Mouse (Mus musculus): ENCODE results near the gene Bicdl2. TPM values are rescaled to one million over a fixed set of nuclear protein-coding genes. Genes with fewer than 3 reads are reported as not detected.
A peak's percentile ranks its signal among the peaks of the same experiment; 100 is the strongest.

The Bicdl2 gene
- polyA plus RNA-seq, 1 experiment from 2014 or later, result 0.15 TPM

GRCm38 (mm10) chr17:23694491-23694890 is 34.2 kb downstream of the Bicdl2 start:
- WGBS, result 75% methylated on average over 1 of the region's 1 CpGs
- ATAC-seq (ENCODE audit: insufficient number of reproducible peaks, insufficient read depth, low FRiP score, low read depth), result no peak
- H3K27me3 ChIP-seq (ENCODE audit: control insufficient read depth, insufficient read depth, low read length), result peaks cover 31% of the 10 kb centered on the region

GRCm38 (mm10) chr17:23695801-23696200 is 35.5 kb downstream of the Bicdl2 start:
- no peak overlapping the region for H3K9ac ChIP-seq (ENCODE audit: low read length)
- ATAC-seq (ENCODE audit: insufficient number of reproducible peaks, insufficient read depth, low FRiP score, low read depth), result no peak
- H3K4me2 ChIP-seq (ENCODE audit: low read length), result no peak overlapping the region
- no peaks in the 10 kb centered on the region for H3K36me3 ChIP-seq (ENCODE audit: control insufficient read depth, insufficient read depth, low read length)
- WGBS, result 21% methylated on average over 3 of the region's 3 CpGs
- no peaks in the 10 kb centered on the region for H3K9me3 ChIP-seq (ENCODE audit: control insufficient read depth, low read length)
- H3K27me3 ChIP-seq (ENCODE audit: control insufficient read depth, insufficient read depth, low read length), result peaks cover 34% of the 10 kb centered on the region
- no peak overlapping the region for H3K4me3 ChIP-seq (ENCODE audit: control insufficient read depth in 1 of 2, insufficient read depth in 1 of 2, low read depth in 1 of 2, low read length in 2 of 2)
- H3K27ac ChIP-seq (replicated peaks in 1 of 2; ENCODE audit: control insufficient read depth in 1 of 2, insufficient read depth in 1 of 2, low read depth in 2 of 2, low read length in 2 of 2), result no peak overlapping the region
- peaks cover 2 to 6% of the 10 kb centered on the region in 2 experiments; a peak in 2 of 4 replicates for H3K4me1 ChIP-seq (ENCODE audit: control insufficient read depth in 2 of 2, insufficient read depth in 2 of 2, low read length in 2 of 2)

More at GRCm38 (mm10) chr17:23694491-23694890, 34.2 kb downstream of the Bicdl2 start:
- H3K4me2 ChIP-seq (ENCODE audit: low read length), result no peak overlapping the region
- no peaks in the 10 kb centered on the region for H3K9me3 ChIP-seq (ENCODE audit: control insufficient read depth, low read length)
- no peak overlapping the region for H3K27ac ChIP-seq (replicated peaks in 1 of 2; ENCODE audit: control insufficient read depth in 1 of 2, insufficient read depth in 1 of 2, low read depth in 2 of 2, low read length in 2 of 2)
- H3K4me1 ChIP-seq (ENCODE audit: control insufficient read depth in 2 of 2, insufficient read depth in 2 of 2, low read length in 2 of 2), result peaks cover 2 to 6% of the 10 kb centered on the region in 2 experiments; a peak in 2 of 4 replicates
- no peaks in the 10 kb centered on the region for H3K36me3 ChIP-seq (ENCODE audit: control insufficient read depth, insufficient read depth, low read length)
- no peak overlapping the region for H3K9ac ChIP-seq (ENCODE audit: low read length)
- H3K4me3 ChIP-seq (ENCODE audit: control insufficient read depth in 1 of 2, insufficient read depth in 1 of 2, low read depth in 1 of 2, low read length in 2 of 2), result no peak overlapping the region

GRCm38 (mm10) chr17:23699131-23700077 is 39.1 kb downstream of the Bicdl2 start:
- Histone ChIP-seq H3K36me3 (ENCODE audit: control insufficient read depth, insufficient read depth, low read length) (no peaks in the 10 kb centered on the region), H3K9me3 (ENCODE audit: control insufficient read depth, low read length) (no peaks in the 10 kb centered on the region), H3K9ac (ENCODE audit: low read length) (peak overlapping the region; percentile 70), H3K27me3 (ENCODE audit: control insufficient read depth, insufficient read depth, low read length) (peaks cover 37% of the 10 kb centered on the region), H3K27ac (replicated peaks in 1 of 2; ENCODE audit: control insufficient read depth in 1 of 2, insufficient read depth in 1 of 2, low read depth in 2 of 2, low read length in 2 of 2) (no peak overlapping the region), H3K4me3 (ENCODE audit: control insufficient read depth in 1 of 2, insufficient read depth in 1 of 2, low read depth in 1 of 2, low read length in 2 of 2) (peak overlapping the region; percentile 60 to 67), H3K4me2 (ENCODE audit: low read length) (peak overlapping the region; percentile 100), H3K4me1 (ENCODE audit: control insufficient read depth in 2 of 2, insufficient read depth in 2 of 2, low read length in 2 of 2) (peaks cover 2 to 6% of the 10 kb centered on the region in 2 experiments; a peak in 2 of 4 replicates)
- WGBS, result under 1% methylated on average over 71 of the region's 101 CpGs
- peak; percentile 42; the same call in 1 of the 2 replicates for ATAC-seq (ENCODE audit: insufficient number of reproducible peaks, insufficient read depth, low FRiP score, low read depth)

- Histone ChIP-seq H3K4me2 (ENCODE audit: low read length) (peak overlapping the region; percentile 100), H3K27me3 (ENCODE audit: control insufficient read depth, insufficient read depth, low read length) (peaks cover 39% of the 10 kb centered on the region), H3K27ac (replicated peaks in 1 of 2; ENCODE audit: control insufficient read depth in 1 of 2, insufficient read depth in 1 of 2, low read depth in 2 of 2, low read length in 2 of 2) (no peak overlapping the region)
These were observed 39.8 kb downstream of the Bicdl2 start for GRCm38 (mm10) chr17:23700079-23700478.

GRCm38 (mm10) chr17:23703301-23703700 is 43.0 kb downstream of the Bicdl2 start:
- 73% methylated on average over 9 of the region's 9 CpGs for WGBS
- peaks cover 36% of the 10 kb centered on the region for H3K27me3 ChIP-seq (ENCODE audit: control insufficient read depth, insufficient read depth, low read length)
- ATAC-seq (ENCODE audit: insufficient number of reproducible peaks, insufficient read depth, low FRiP score, low read depth), result no peak

More at GRCm38 (mm10) chr17:23700079-23700478, 39.8 kb downstream of the Bicdl2 start:
- 2% methylated on average over 26 of the region's 28 CpGs for WGBS
- H3K36me3 ChIP-seq (ENCODE audit: control insufficient read depth, insufficient read depth, low read length), result no peaks in the 10 kb centered on the region
- no peaks in the 10 kb centered on the region for H3K9me3 ChIP-seq (ENCODE audit: control insufficient read depth, low read length)
- ATAC-seq (ENCODE audit: insufficient number of reproducible peaks, insufficient read depth, low FRiP score, low read depth), result peak; percentile 93
- peaks cover 2 to 6% of the 10 kb centered on the region in 2 experiments; a peak in 2 of 4 replicates for H3K4me1 ChIP-seq (ENCODE audit: control insufficient read depth in 2 of 2, insufficient read depth in 2 of 2, low read length in 2 of 2)
- peak overlapping the region; percentile 60 to 67 for H3K4me3 ChIP-seq (ENCODE audit: control insufficient read depth in 1 of 2, insufficient read depth in 1 of 2, low read depth in 1 of 2, low read length in 2 of 2)
- peak overlapping the region; percentile 70 for H3K9ac ChIP-seq (ENCODE audit: low read length)

GRCm38 (mm10) chr17:23704741-23705140 is 44.4 kb downstream of the Bicdl2 start:
- H3K27ac ChIP-seq (replicated peaks in 1 of 2; ENCODE audit: control insufficient read depth in 1 of 2, insufficient read depth in 1 of 2, low read depth in 2 of 2, low read length in 2 of 2), result no peak overlapping the region
- no peak overlapping the region for H3K4me3 ChIP-seq (ENCODE audit: control insufficient read depth in 1 of 2, insufficient read depth in 1 of 2, low read depth in 1 of 2, low read length in 2 of 2)
- no peak overlapping the region for H3K9ac ChIP-seq (ENCODE audit: low read length)
- no peak overlapping the region for H3K4me2 ChIP-seq (ENCODE audit: low read length)
- H3K36me3 ChIP-seq (ENCODE audit: control insufficient read depth, insufficient read depth, low read length), result no peaks in the 10 kb centered on the region
- WGBS, result 59% methylated on average over 7 of the region's 7 CpGs
- H3K9me3 ChIP-seq (ENCODE audit: control insufficient read depth, low read length), result no peaks in the 10 kb centered on the region
- H3K4me1 ChIP-seq (ENCODE audit: control insufficient read depth in 2 of 2, insufficient read depth in 2 of 2, low read length in 2 of 2), result no peaks in the 10 kb centered on the region; a peak in 1 of 4 replicates
- no peak for ATAC-seq (ENCODE audit: insufficient number of reproducible peaks, insufficient read depth, low FRiP score, low read depth)
- peaks cover 24% of the 10 kb centered on the region; the same call in 1 of the 2 replicates for H3K27me3 ChIP-seq (ENCODE audit: control insufficient read depth, insufficient read depth, low read length)

More at GRCm38 (mm10) chr17:23703301-23703700, 43.0 kb downstream of the Bicdl2 start:
- Histone ChIP-seq H3K4me1 (ENCODE audit: control insufficient read depth in 2 of 2, insufficient read depth in 2 of 2, low read length in 2 of 2) (peaks cover 2 to 6% of the 10 kb centered on the region in 2 experiments; a peak in 2 of 4 replicates), H3K4me2 (ENCODE audit: low read length) (no peak overlapping the region), H3K36me3 (ENCODE audit: control insufficient read depth, insufficient read depth, low read length) (no peaks in the 10 kb centered on the region), H3K9ac (ENCODE audit: low read length) (no peak overlapping the region), H3K27ac (replicated peaks in 1 of 2; ENCODE audit: control insufficient read depth in 1 of 2, insufficient read depth in 1 of 2, low read depth in 2 of 2, low read length in 2 of 2) (no peak overlapping the region), H3K9me3 (ENCODE audit: control insufficient read depth, low read length) (no peaks in the 10 kb centered on the region), H3K4me3 (ENCODE audit: control insufficient read depth in 1 of 2, insufficient read depth in 1 of 2, low read depth in 1 of 2, low read length in 2 of 2) (no peak overlapping the region)

- no peak overlapping the region for H3K9ac ChIP-seq (ENCODE audit: low read length)
- no peak overlapping the region for H3K27ac ChIP-seq (replicated peaks in 1 of 2; ENCODE audit: control insufficient read depth in 1 of 2, insufficient read depth in 1 of 2, low read depth in 2 of 2, low read length in 2 of 2)
- no peaks in the 10 kb centered on the region for H3K36me3 ChIP-seq (ENCODE audit: control insufficient read depth, insufficient read depth, low read length)
- H3K4me1 ChIP-seq (ENCODE audit: control insufficient read depth in 2 of 2, insufficient read depth in 2 of 2, low read length in 2 of 2), result no peaks in the 10 kb centered on the region
- no peak overlapping the region for H3K4me2 ChIP-seq (ENCODE audit: low read length)
- ATAC-seq (ENCODE audit: insufficient number of reproducible peaks, insufficient read depth, low FRiP score, low read depth), result no peak
- WGBS, result 65% methylated on average over 7 of the region's 7 CpGs
- no peak overlapping the region for H3K4me3 ChIP-seq (ENCODE audit: control insufficient read depth in 1 of 2, insufficient read depth in 1 of 2, low read depth in 1 of 2, low read length in 2 of 2)
- peaks cover 23% of the 10 kb centered on the region; the same call in 1 of the 2 replicates for H3K27me3 ChIP-seq (ENCODE audit: control insufficient read depth, insufficient read depth, low read length)
- no peaks in the 10 kb centered on the region for H3K9me3 ChIP-seq (ENCODE audit: control insufficient read depth, low read length)
These were observed 45.3 kb downstream of the Bicdl2 start for GRCm38 (mm10) chr17:23705525-23706104.

Measured in heart, embryonic 14.5 days (tissue).